Mouse (Mus musculus): ENCODE data around the gene Olfr385. TPM values are rescaled to one million over a fixed set of nuclear protein-coding genes. Genes with fewer than 3 reads are reported as not detected.
"Not testable (repeated sequence)": the region's sequence is repeated elsewhere in the genome, so short reads cannot be mapped to it uniquely, and the experiment has no call there.

Olfr385 gene
- polyA plus RNA-seq (2014; fragmentation: Nextera tagmentation; extraction: Ambion mirVana) = not detected in 2 replicates

GRCm38 (mm10) chr11:73592908-73593307 lies at the start of gene Olfr385:
TSS of gene Olfr385 (minus strand) at chr11:73593008.
- Histone ChIP-seq H3K27ac (ENCODE audit: low read depth) (no peak within 1 kb of the TSS), H3K4me3 (ENCODE audit: low read depth, low read length) (no peak within 1 kb of the TSS), H3K4me1 (ENCODE audit: insufficient read depth) (no peaks in the 10 kb centered on the region), H3K36me3 (ENCODE audit: insufficient read depth) (no peaks in the 10 kb centered on the region), H3K9me3 (ENCODE audit: low read depth, low read length) (no peaks in the 10 kb centered on the region), H3K9ac (no peak within 1 kb of the TSS), H3K27me3 (ENCODE audit: insufficient read depth, low read length) (no peaks in the 10 kb centered on the region), H3K4me2 (no peak within 1 kb of the TSS)
- DNase-seq (no peak), ATAC-seq (ENCODE audit: insufficient read depth) (no peak)
- no peak for TF ChIP-seq CTCF (IDR thresholded peaks at IDR 0.05; ENCODE audit: low read depth)

- H3K4me2 ChIP-seq = no peak within 1 kb of the TSS
- H3K27ac ChIP-seq (ENCODE audit: low read depth) = no peak within 1 kb of the TSS
- H3K27me3 ChIP-seq (ENCODE audit: insufficient read depth, low read length) = no peaks in the 10 kb centered on the region
- no peaks in the 10 kb centered on the region for H3K9me3 ChIP-seq (ENCODE audit: low read depth, low read length)
- H3K36me3 ChIP-seq (ENCODE audit: insufficient read depth) = no peaks in the 10 kb centered on the region
- H3K9ac ChIP-seq = no peak within 1 kb of the TSS
- DNase-seq (no peak), ATAC-seq (ENCODE audit: insufficient read depth) (no peak)
- no peak for TF ChIP-seq CTCF (IDR thresholded peaks at IDR 0.05; ENCODE audit: low read depth)
- no peak within 1 kb of the TSS for H3K4me3 ChIP-seq (ENCODE audit: low read depth, low read length)
- H3K4me1 ChIP-seq (ENCODE audit: insufficient read depth) = no peaks in the 10 kb centered on the region
Measured at GRCm38 (mm10) chr11:73598294-73598693, 5.5 kb upstream of the Olfr385 start, which contains the start of gene Olfr384. TSS of gene Olfr384 (plus strand) at chr11:73598594.

- 64% methylated on average over 1 of the region's 1 CpGs for WGBS
- H3K9ac ChIP-seq; DNase-seq; H3K27ac ChIP-seq (ENCODE audit: low read depth); H3K4me2 ChIP-seq; H3K9me3 ChIP-seq (ENCODE audit: low read depth, low read length); H3K4me1 ChIP-seq (ENCODE audit: insufficient read depth); ATAC-seq (ENCODE audit: insufficient read depth); H3K4me3 ChIP-seq (ENCODE audit: low read depth, low read length); H3K27me3 ChIP-seq (ENCODE audit: insufficient read depth, low read length); H3K36me3 ChIP-seq (ENCODE audit: insufficient read depth): not testable (repeated sequence)
Measured at GRCm38 (mm10) chr11:73583188-73583587, 9.6 kb downstream of the Olfr385 start.

GRCm38 (mm10) chr11:73579871-73580270 lies 12.9 kb downstream of the Olfr385 start:
- Histone ChIP-seq H3K9ac (no peak overlapping the region), H3K36me3 (ENCODE audit: insufficient read depth) (no peaks in the 10 kb centered on the region), H3K4me1 (ENCODE audit: insufficient read depth) (no peaks in the 10 kb centered on the region), H3K27ac (ENCODE audit: low read depth) (no peak overlapping the region), H3K9me3 (ENCODE audit: low read depth, low read length) (no peaks in the 10 kb centered on the region), H3K4me3 (ENCODE audit: low read depth, low read length) (no peak overlapping the region), H3K27me3 (ENCODE audit: insufficient read depth, low read length) (no peaks in the 10 kb centered on the region), H3K4me2 (no peak overlapping the region)
- no peak for TF ChIP-seq CTCF (IDR thresholded peaks at IDR 0.05; ENCODE audit: low read depth)
- ATAC-seq (ENCODE audit: insufficient read depth) (no peak), DNase-seq (no peak)

Other genes starting within 250 kb of the Olfr385 start
- gene Olfr20, start 242.2 kb downstream of the Olfr385 start, polyA plus RNA-seq (2014; fragmentation: Nextera tagmentation; extraction: Ambion mirVana) = not detected in 2 replicates
- gene Olfr376, start 221.8 kb downstream of the Olfr385 start, polyA plus RNA-seq (2014; fragmentation: Nextera tagmentation; extraction: Ambion mirVana) = not detected in 2 replicates
- gene Olfr1, start 193.4 kb downstream of the Olfr385 start, polyA plus RNA-seq (2014; fragmentation: Nextera tagmentation; extraction: Ambion mirVana) = not detected in 2 replicates
- gene Olfr378, start 164.5 kb downstream of the Olfr385 start, polyA plus RNA-seq (2014; fragmentation: Nextera tagmentation; extraction: Ambion mirVana) = not detected in 2 replicates
- not detected in 2 replicates for gene Olfr380, start 135.5 kb downstream of the Olfr385 start, polyA plus RNA-seq (2014; fragmentation: Nextera tagmentation; extraction: Ambion mirVana)
- not detected in 2 replicates for gene Olfr381, start 101.4 kb downstream of the Olfr385 start, polyA plus RNA-seq (2014; fragmentation: Nextera tagmentation; extraction: Ambion mirVana)
- not detected in 2 replicates for gene Olfr382, start 75.8 kb downstream of the Olfr385 start, polyA plus RNA-seq (2014; fragmentation: Nextera tagmentation; extraction: Ambion mirVana)
- not detected in 2 replicates for gene Olfr384, start 5.6 kb upstream of the Olfr385 start, polyA plus RNA-seq (2014; fragmentation: Nextera tagmentation; extraction: Ambion mirVana)
- not detected in 2 replicates for gene Zfp735, start 95.8 kb upstream of the Olfr385 start, polyA plus RNA-seq (2014; fragmentation: Nextera tagmentation; extraction: Ambion mirVana)
- gene Olfr389, start 187.7 kb upstream of the Olfr385 start, polyA plus RNA-seq (2014; fragmentation: Nextera tagmentation; extraction: Ambion mirVana) = not detected in 2 replicates
- gene Olfr390, start 190.0 kb upstream of the Olfr385 start, polyA plus RNA-seq (2014; fragmentation: Nextera tagmentation; extraction: Ambion mirVana) = not detected in 2 replicates
- gene Olfr391-ps, start 210.0 kb upstream of the Olfr385 start, polyA plus RNA-seq (2014; fragmentation: Nextera tagmentation; extraction: Ambion mirVana) = not detected in 2 replicates
- not detected in 2 replicates for gene Olfr392, start 224.0 kb upstream of the Olfr385 start, polyA plus RNA-seq (2014; fragmentation: Nextera tagmentation; extraction: Ambion mirVana)

Measured in lung, embryonic 14.5 days (tissue).